Mouse (Mus musculus): ENCODE results near the gene Zfp628.
"Not testable (repeated sequence)": the region's sequence is repeated elsewhere in the genome, so short reads cannot be mapped to it uniquely, and the experiment has no call there.

Gene Zfp628

GRCm38 (mm10) chr7:4915007-4915665 is at the start of gene Zfp628:
TSS of gene Zfp628 (plus strand) at chr7:4915217.
- DNase-seq (ENCODE audit: low spot score in 2 of 2) = peak; percentile 81 to 95

- DNase-seq (ENCODE audit: low spot score in 2 of 2) = peak; percentile 95 to 98
Measured at GRCm38 (mm10) chr7:4865579-4866493, 49.2 kb upstream of the Zfp628 start.

GRCm38 (mm10) chr7:4866631-4867180 is 48.3 kb upstream of the Zfp628 start:
- no peak for DNase-seq (ENCODE audit: low spot score in 2 of 2)

- DNase-seq (ENCODE audit: low spot score in 2 of 2) = no peak
Measured at GRCm38 (mm10) chr7:4870133-4870532, 44.9 kb upstream of the Zfp628 start, which contains the start of gene Isoc2b. TSS of gene Isoc2b (minus strand) at chr7:4870258.

- DNase-seq (ENCODE audit: low spot score in 2 of 2) = peak; percentile 82 to 91
Measured at GRCm38 (mm10) chr7:4876753-4877221, 38.2 kb upstream of the Zfp628 start, which contains the start of gene Isoc2a. TSS of gene Isoc2a (plus strand) at chr7:4877153.

- DNase-seq (ENCODE audit: low spot score in 2 of 2) = no peak
Measured at GRCm38 (mm10) chr7:4877226-4877625, 37.8 kb upstream of the Zfp628 start.

- no peak for DNase-seq (ENCODE audit: low spot score in 2 of 2)
Measured at GRCm38 (mm10) chr7:4878186-4878585, 36.8 kb upstream of the Zfp628 start.

GRCm38 (mm10) chr7:4879036-4879435 is 36.0 kb upstream of the Zfp628 start:
- not testable (repeated sequence) for DNase-seq (ENCODE audit: low spot score in 2 of 2)

- no peak for DNase-seq (ENCODE audit: low spot score in 2 of 2)
Measured at GRCm38 (mm10) chr7:4886680-4887079, 28.3 kb upstream of the Zfp628 start.

- DNase-seq (ENCODE audit: low spot score in 2 of 2) = no peak
Measured at GRCm38 (mm10) chr7:4895186-4895585, 19.8 kb upstream of the Zfp628 start.

- DNase-seq (ENCODE audit: low spot score in 2 of 2) = no peak
Measured at GRCm38 (mm10) chr7:4898851-4899648, 16.0 kb upstream of the Zfp628 start.

- DNase-seq (ENCODE audit: low spot score in 2 of 2) = no peak
Measured at GRCm38 (mm10) chr7:4899649-4900522, 15.1 kb upstream of the Zfp628 start.

GRCm38 (mm10) chr7:4900523-4900851 is 14.5 kb upstream of the Zfp628 start:
- DNase-seq (ENCODE audit: low spot score in 2 of 2) = no peak

- DNase-seq (ENCODE audit: low spot score in 2 of 2) = no peak
Measured at GRCm38 (mm10) chr7:4901171-4901570, 13.8 kb upstream of the Zfp628 start.

- no peak for DNase-seq (ENCODE audit: low spot score in 2 of 2)
Measured at GRCm38 (mm10) chr7:4902404-4902803, 12.6 kb upstream of the Zfp628 start.

- no peak for DNase-seq (ENCODE audit: low spot score in 2 of 2)
Measured at GRCm38 (mm10) chr7:4906466-4906950, 8.5 kb upstream of the Zfp628 start, which contains the start of gene Gm36210. TSS of gene Gm36210 (minus strand) at chr7:4906516.

GRCm38 (mm10) chr7:4911561-4911960 is 3.5 kb upstream of the Zfp628 start:
- DNase-seq (ENCODE audit: low spot score in 2 of 2) = no peak

- no peak for DNase-seq (ENCODE audit: low spot score in 2 of 2)
Measured at GRCm38 (mm10) chr7:4912248-4912647, 2.8 kb upstream of the Zfp628 start.

GRCm38 (mm10) chr7:4915669-4916416 is 826 bp downstream of the Zfp628 start:
- DNase-seq (ENCODE audit: low spot score in 2 of 2) = no peak

GRCm38 (mm10) chr7:4917494-4917893 is 2.5 kb downstream of the Zfp628 start:
- no peak for DNase-seq (ENCODE audit: low spot score in 2 of 2)
